Mouse (Mus musculus) T-helper 17 cell (primary cell): ENCODE results near the gene Hist1h1d.

Experiments used
- in situ Hi-C, 2 experiments: fragments of 300-600 bp; cut with MboI, MseI; formaldehyde crosslinking; loops; 1 replicate in 1 of 2; 2 replicates in 1 of 2; pipeline ENCODE4 v1.15.1; 2025; ENCODE audit warnings: high pct_unique_total_duplicates in 2 of 2

Hist1h1d gene

DNA sequence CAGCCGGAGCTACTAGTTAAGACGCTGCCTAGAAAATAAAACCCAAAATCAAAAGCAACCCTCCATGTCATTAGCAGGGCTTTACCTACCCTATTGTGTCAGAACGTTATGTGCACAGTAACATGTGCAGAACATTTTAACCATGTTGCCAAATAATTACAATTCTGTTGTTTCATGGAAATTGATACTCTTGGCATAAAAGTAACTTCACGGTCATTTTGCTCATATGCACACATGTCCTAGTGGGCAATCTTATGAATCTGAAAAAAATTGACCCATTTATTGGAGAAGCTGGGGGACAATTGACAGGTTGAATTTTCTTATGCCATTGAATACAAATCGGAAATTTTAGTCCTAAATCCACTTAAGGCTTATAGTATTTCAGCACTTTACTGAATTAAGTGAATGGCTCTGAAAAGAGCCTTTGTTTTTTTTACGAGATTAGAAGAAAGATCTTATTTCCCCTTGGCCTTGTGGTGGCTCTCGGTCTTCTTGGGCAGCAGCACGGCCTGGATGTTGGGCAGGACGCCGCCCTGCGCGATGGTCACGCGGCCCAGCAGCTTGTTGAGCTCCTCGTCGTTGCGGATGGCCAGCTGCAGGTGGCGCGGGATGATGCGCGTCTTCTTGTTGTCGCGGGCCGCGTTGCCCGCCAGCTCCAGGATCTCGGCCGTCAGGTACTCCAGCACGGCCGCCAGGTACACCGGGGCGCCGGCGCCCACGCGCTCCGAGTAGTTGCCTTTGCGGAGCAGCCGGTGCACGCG lies 17.4 kb downstream of the Hist1h1d start:
- in situ Hi-C loops = loop anchor here (5.0 to 25.0 kb wide), 5 partner anchors 112 to 1853 kb away; partner anchors contain the start of genes Hist1h2ac (in 1 of the 2), Hist1h2ah (in 1 of the 2), Hist1h2ai (in 1 of the 2) and Hist1h2ao (in 1 of the 2)

DNA sequence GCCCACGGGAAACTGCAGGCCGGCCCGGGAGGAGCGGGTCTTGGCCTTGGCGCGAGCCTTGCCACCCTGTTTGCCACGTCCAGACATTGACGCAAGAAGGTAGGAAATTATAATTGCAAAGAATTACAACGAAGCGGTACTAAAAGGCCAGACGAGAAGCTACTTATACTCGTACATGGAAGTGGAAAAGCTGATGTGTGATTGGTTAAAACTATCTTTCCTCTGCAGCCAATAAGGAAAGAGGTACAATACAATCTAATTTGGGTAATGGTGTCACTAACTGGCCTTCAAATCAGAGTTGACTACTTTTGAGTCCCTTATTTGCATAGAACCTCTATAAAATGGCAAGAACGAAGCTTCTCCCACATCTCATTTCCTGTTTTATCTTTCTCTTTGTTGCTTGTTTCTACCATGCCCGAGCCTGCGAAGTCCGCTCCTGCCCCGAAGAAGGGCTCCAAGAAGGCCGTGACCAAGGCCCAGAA lies 18.0 kb downstream of the Hist1h1d start, which contains the start of the genes Hist1h2ae and Hist1h2bg:
TSS of gene Hist1h2ae (minus strand) at position 199 of the 482 bp plus-strand sequence.
TSS of gene Hist1h2bg (plus strand) at position 375 of the 482 bp plus-strand sequence.
- in situ Hi-C loops = loop anchor here (5.0 to 25.0 kb wide), 5 partner anchors 111 to 1854 kb away; partner anchors contain the start of genes Hist1h2ac (in 1 of the 2), Hist1h2ah (in 1 of the 2), Hist1h2ai (in 1 of the 2) and Hist1h2ao (in 1 of the 2)

DNA sequence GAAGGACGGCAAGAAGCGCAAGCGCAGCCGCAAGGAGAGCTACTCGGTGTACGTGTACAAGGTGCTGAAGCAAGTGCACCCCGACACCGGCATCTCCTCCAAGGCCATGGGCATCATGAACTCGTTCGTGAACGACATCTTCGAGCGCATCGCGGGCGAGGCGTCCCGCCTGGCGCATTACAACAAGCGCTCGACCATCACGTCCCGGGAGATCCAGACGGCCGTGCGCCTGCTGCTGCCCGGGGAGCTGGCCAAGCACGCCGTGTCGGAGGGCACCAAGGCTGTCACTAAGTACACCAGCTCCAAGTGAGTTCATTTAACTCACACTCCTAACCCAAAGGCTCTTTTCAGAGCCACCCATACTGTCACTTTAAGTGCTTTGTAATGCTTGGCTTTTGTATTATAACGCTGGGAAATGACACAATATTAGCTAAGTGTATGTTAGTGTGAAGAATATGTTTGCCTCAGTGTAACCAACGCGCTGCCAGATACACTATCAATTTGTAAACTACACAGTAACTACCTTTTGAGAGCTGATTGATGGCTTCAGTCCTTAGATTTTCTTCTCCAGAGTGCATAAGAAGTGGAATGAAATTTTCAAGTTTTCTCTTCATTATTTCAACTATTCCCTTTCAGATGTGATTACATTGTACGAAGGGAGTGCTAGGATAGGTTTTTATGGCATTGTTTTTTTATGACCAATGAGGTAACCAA lies 18.6 kb downstream of the Hist1h1d start:
- in situ Hi-C loops = loop anchor here (5.0 to 25.0 kb wide), 5 partner anchors 111 to 1854 kb away; partner anchors contain the start of genes Hist1h2ac (in 1 of the 2), Hist1h2ah (in 1 of the 2), Hist1h2ai (in 1 of the 2) and Hist1h2ao (in 1 of the 2)

DNA sequence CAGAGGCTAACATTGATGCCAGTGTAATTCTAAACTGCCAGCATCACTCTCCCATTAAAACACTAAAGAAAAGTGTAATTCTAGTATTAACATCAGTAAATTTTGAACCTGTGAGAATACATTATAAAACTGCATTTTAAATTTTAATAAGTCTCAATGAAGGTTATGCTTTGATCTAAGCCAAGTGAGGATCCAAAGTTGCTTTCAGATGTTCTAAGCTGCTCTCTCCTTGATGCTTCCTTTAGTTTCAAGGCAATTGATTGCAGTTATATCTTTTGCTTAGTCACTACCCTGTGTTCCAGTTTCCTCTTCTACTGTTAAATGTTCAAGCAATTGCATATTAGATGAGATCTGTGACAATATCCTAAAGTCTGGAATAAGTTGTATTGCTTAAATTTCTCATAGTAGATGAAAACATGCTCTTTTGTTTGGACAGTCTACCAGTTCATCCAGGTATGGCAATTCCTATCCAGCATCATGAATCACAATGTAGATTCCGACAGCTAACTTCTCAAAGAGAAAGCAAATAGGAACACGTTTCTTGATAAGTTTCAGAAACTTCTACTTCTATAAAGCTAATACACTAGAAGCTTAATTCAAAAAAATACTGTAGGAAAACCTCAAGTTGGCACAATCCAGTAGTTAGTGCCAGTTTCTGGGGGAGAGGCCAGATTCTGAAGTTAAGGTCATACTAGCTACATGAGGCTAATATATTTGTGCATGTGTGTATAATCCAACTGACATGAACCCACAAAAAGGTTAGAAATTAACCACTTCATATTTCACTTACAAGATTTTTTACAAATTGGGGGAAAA lies 19.4 kb downstream of the Hist1h1d start:
- in situ Hi-C loops = loop anchor here (5.0 to 25.0 kb wide), 5 partner anchors 110 to 1855 kb away; partner anchors contain the start of genes Hist1h2ac (in 1 of the 2), Hist1h2ah (in 1 of the 2), Hist1h2ai (in 1 of the 2) and Hist1h2ao (in 1 of the 2)

DNA sequence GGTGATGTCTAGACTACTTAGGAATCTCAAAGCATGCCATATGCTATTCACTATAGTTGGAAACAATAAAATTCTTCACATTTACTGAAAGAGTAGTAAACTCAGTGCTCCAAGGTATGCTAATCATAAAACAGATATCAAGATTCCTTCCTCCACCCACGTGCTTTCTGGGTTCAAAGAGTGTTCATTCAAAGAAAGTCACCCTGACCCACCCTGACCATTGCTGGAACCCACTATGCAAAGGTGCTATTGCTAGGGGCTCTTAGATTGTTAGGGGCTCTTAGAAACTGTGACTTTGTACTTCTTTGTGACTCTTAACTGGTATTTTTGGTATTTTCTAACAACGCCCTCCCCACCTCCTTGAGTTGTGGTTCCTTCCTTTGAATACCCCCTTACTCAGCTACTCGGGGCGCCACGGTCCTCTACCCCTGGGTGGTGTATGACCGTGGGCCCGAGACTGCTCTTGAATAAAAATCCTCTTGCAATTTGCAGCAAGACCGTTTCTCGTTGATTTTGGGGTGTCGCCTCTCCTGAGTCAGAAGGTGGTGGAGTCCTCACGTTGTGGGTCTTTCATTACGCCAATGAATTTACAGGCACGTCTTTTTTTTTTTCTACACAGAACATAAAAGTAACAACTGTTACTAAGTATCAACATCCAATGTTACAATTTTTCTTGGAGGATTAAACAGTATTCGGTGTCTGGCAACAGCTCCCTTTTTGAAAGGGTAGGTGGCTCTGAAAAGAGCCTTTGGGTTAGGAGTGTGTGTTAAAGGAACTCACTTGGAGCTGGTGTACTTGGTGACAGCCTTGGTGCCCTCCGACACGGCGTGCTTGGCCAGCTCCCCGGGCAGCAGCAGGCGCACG lies 20.2 kb downstream of the Hist1h1d start:
- in situ Hi-C loops = loop anchor here (5.0 to 25.0 kb wide), 5 partner anchors 109 to 1856 kb away; partner anchors contain the start of genes Hist1h2ac (in 1 of the 2), Hist1h2ah (in 1 of the 2), Hist1h2ai (in 1 of the 2) and Hist1h2ao (in 1 of the 2)

DNA sequence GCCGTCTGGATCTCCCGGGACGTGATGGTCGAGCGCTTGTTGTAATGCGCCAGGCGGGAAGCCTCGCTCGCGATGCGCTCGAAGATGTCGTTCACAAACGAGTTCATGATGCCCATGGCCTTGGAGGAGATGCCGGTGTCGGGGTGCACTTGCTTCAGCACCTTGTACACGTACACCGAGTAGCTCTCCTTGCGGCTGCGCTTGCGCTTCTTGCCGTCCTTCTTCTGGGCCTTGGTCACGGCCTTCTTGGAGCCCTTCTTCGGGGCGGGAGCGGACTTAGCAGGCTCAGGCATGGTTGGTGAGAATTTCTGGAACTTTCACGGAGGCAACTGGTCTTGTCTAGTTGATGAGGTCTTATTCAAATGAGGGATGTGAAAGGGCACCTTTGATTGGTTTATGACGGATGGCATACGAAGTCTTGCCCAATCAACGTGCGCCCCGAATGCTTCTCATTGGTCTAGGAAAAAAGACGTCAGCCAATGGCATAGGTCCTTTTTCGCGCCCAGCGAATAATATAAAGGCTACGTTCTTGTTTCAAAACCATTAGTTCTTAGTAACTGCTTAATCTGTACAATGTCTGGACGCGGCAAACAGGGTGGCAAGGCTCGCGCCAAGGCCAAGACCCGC lies 20.9 kb downstream of the Hist1h1d start, which contains the start of the genes Hist1h2bf and Hist1h2ad:
TSS of gene Hist1h2bf (minus strand) at position 299 of the 627 bp plus-strand sequence.
TSS of gene Hist1h2ad (plus strand) at position 484 of the 627 bp plus-strand sequence.
- in situ Hi-C loops = loop anchor here (5.0 to 25.0 kb wide), 5 partner anchors 108 to 1857 kb away; partner anchors contain the start of genes Hist1h2ac (in 1 of the 2), Hist1h2ah (in 1 of the 2), Hist1h2ai (in 1 of the 2) and Hist1h2ao (in 1 of the 2)

DNA sequence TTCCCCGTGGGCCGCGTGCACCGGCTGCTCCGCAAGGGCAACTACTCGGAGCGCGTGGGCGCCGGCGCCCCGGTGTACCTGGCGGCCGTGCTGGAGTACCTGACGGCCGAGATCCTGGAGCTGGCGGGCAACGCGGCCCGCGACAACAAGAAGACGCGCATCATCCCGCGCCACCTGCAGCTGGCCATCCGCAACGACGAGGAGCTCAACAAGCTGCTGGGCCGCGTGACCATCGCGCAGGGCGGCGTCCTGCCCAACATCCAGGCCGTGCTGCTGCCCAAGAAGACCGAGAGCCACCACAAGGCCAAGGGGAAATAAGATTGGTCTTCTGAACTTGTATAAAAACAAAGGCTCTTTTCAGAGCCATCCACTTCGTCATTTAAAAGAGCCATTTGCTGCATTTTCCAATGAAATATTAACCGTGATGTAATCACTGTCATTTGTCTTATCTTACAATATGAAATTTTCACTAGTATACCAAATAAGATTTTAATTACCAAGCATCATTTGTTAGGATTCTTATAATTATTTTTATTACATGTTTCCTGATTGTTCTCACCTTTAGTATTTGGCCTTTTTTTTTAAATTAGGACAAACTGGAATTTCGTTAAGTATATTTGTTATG lies 21.6 kb downstream of the Hist1h1d start:
- in situ Hi-C loops = loop anchor here (5.0 to 25.0 kb wide), 6 partner anchors 37 to 1857 kb away; partner anchors contain the start of genes Hist1h2ac (in 1 of the 2), Hist1h2ah (in 1 of the 2), Hist1h2ai (in 1 of the 2) and Hist1h2ao (in 1 of the 2)

DNA sequence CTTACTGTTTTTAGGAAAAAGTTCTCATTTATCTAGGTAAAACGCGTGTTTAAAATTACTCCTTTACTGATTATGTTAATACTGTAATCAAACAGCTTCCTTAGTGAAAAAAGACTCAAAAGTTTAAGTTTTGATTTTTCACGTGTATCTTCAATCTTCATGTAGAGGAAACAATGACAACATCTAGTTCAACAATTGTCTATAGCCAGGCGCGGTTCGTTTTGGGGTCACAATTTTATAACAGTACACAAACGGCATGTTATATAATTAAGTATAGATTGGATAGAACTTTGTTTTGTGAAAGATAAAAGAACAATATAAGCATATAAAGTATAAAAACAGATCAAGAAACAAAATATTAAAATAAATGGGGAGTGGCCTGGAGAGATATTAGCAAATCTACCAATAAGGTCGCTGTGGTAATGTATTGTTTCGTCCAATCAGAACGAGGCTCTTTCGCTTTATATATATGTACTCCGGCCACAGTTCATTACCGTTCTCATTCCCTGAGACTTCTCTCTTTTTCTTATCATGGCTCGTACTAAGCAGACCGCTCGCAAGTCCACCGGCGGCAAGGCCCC lies 22.3 kb downstream of the Hist1h1d start, which contains the start of gene Hist1h3d:
TSS of gene Hist1h3d (plus strand) at position 493 of the 581 bp plus-strand sequence.
- in situ Hi-C loops = loop anchor here in 1 of 2 experiments (5.0 kb wide), 1 partner anchor 38 kb away; the partner anchor contains the start of gene Hist1h3g

DNA sequence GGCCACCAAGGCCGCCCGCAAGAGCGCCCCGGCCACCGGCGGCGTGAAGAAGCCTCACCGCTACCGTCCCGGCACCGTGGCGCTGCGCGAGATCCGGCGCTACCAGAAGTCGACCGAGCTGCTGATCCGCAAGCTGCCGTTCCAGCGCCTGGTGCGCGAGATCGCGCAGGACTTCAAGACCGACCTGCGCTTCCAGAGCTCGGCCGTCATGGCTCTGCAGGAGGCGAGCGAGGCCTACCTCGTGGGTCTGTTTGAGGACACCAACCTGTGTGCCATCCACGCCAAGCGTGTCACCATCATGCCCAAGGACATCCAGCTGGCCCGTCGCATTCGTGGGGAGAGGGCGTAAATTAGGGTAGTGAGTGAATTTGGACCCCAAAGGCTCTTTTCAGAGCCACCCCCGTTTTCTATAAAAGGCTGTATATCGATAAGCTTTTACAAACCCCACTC lies 22.8 kb downstream of the Hist1h1d start:
- in situ Hi-C loops = loop anchor here in 1 of 2 experiments (5.0 kb wide), 1 partner anchor 39 kb away; the partner anchor contains the start of gene Hist1h3g

DNA sequence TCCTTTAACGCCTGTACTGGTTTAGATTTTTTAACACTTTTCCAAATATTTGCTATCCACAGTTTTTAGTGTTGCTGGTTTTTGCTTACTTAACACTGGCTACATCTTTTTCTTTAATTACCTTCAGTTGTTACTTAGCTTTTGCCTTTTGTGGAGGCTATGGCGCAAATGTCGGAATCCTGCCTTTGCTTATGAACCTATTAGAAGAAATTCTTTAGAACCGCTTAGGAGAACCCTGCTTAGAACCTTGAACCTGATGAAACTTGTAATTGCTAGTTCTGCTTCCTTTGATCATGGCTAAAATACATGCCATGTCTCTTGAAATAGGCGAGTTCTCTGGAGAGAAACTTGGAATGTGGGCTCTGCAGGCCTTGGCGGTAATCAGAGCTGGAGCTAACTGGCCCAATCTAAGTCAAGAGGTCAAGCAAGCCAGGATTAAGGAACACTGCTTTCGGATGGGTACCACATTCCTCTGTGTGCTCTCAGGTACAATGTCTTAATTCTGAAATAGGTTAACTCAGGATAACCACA lies 23.4 kb downstream of the Hist1h1d start:
- in situ Hi-C loops = loop anchor here in 1 of 2 experiments (5.0 kb wide), 1 partner anchor 39 kb away; the partner anchor contains the start of gene Hist1h3g

DNA sequence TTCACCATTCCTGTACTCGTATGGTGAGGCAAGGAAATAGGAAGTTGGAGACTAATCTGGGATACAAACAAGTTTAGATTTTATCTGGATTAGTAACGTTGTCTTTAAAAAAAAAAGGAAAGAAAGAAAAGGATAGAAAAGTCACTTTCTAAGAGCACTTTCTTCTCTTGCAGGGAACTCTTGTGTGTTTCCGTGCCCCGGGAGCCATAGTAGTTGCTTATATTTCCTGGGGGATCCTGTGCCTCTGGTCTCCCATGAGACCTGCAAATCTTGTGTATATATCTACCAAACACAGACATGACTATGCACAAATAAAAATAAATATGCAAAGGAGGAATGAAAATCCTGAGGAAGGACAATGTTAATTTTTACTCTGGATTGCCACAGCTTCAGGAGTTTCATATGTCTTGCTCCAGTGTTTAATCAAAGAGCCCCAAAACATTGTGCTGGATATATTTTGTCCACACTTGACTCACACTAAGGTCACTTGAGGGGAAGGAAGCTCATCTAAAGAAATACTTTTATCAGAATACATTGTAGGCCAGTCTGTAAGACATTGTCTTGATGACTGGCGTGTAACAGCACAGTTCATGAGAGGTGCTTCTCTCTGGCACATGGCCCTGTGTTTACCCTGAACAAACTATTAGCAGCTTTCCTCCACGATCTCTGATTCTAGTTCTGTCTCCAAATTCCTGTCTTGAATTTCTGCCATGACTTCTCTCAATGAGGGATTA lies 24.0 kb downstream of the Hist1h1d start:
- in situ Hi-C loops = loop anchor here in 1 of 2 experiments (5.0 kb wide), 1 partner anchor 40 kb away; the partner anchor contains the start of gene Hist1h3g

DNA sequence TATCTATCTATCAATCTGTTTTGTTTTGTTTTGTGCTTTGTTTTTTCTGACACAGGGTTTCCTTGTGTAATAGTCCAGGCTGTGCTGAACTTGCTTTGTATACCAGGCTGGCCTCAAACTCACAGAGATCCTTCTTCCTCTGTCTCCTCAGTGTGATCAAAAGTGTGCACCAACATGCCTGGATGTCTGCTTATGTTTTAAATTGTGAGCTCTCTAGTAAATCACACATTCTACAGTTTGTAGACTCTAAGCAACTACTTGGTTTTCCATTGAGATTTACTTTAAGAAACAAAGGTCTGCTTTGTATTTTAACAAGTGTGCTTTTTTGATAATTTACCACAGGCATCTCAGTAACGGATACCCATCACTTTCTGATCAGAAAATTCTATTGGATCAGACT lies 24.8 kb downstream of the Hist1h1d start:
- in situ Hi-C loops = loop anchor here in 1 of 2 experiments (5.0 kb wide), 1 partner anchor 41 kb away; the partner anchor contains the start of gene Hist1h3g

DNA sequence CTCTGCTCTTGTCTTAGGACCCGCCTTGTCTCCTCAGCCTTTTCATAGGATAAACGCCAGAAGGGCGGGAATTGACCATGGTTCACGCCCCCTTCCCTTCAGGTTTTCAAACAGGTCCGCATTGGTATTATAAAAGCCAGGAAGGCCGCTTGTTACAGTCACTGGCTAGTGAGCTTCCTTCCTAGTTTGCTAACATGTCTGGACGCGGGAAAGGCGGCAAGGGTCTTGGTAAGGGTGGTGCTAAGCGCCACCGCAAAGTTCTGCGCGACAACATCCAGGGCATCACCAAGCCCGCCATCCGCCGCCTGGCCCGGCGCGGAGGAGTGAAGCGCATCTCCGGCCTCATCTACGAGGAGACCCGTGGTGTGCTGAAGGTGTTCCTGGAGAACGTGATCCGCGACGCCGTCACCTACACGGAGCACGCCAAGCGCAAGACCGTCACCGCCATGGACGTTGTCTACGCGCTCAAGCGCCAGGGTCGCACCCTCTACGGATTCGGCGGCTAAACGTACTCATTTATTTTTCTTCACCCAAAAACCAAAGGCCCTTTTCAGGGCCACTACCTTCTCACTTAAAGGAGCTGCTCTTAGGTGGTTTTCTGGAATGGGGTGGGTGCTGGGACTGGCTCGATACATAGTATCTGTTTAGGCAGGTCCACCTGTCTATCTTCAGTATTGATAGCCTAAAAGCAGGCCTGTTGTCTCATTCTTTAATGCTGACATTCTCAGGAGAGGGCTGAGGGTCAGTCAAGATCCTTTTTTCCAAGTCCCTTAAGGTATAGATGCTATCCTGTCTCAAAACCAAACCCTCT lies 28.6 kb downstream of the Hist1h1d start, which contains the start of gene Hist1h4d:
TSS of gene Hist1h4d (plus strand) at position 191 of the 811 bp plus-strand sequence.
- in situ Hi-C loops = loop anchor here in 1 of 2 experiments (5.0 kb wide), 1 partner anchor 49 kb away; the partner anchor contains the start of genes Hist1h2af and Hist1h4h

DNA sequence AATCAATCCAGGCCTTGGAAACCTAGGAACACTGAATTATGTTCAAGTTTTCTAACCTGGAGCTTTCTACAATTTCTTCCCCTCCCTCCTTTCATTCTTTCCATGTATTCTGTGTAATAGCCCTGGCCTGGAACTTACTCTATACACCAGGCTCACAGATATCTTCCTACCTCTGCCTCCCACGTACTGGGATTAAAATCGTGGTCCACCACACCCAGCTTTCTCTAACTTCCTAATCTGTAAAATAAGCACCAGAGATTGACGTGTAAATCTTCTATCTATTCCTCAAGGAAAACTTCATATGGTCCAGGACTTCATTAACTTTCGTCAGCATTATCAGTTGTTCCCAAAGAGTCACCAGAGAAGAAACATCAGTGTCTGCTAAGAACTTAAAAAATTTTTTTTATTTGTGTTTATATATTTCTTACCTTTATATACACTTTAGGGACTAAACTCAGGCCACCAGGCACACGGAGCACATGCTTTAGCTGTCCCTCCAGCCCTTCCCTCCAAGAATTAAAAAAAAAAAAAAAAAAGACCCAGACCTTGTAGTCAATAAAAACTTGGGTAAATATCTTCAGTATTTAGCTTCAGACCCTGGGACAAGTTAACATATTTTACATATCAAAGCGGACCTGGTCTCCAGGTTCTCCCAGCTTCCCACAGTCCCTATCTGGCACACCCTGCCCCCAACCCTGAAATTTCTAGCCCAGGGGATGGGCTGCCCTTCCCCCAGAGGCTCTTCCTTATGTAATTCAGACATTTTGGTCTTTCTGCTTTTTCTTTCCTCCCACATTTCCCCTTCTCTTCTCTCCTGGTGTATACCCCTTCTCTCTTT lies 29.4 kb downstream of the Hist1h1d start:
- in situ Hi-C loops = loop anchor here in 1 of 2 experiments (5.0 kb wide), 1 partner anchor 50 kb away; the partner anchor contains the start of genes Hist1h2af and Hist1h4h
